Mouse (Mus musculus) ES-Bruce4 (cell line): ENCODE data around the gene Pdgfc. TPM values are rescaled to one million over a fixed set of nuclear protein-coding genes. Genes with fewer than 3 reads are reported as not detected.

ENCODE experiments used
- H3K27ac ChIP-seq: 2 replicates; pipeline ENCODE4 v1.5.1; 2012; ENCODE audit warnings: low read length, inconsistent platforms; ENCODE audit not compliant: insufficient read depth
- H3K27me3 ChIP-seq: 2 replicates; pipeline ENCODE4 v1.6.1; 2012; ENCODE audit warnings: mild to moderate bottlenecking, low read length, inconsistent platforms; ENCODE audit not compliant: control insufficient read depth, poor library complexity, insufficient read depth, severe bottlenecking
- H3K36me3 ChIP-seq: 2 replicates; pipeline ENCODE4 v1.6.1; 2012; ENCODE audit warnings: inconsistent platforms, mild to moderate bottlenecking, low read length, moderate library complexity; ENCODE audit not compliant: control insufficient read depth, poor library complexity, insufficient read depth, severe bottlenecking
- H3K4me1 ChIP-seq: one replicate; pipeline ENCODE4 v1.8.1; 2011; ENCODE audit warnings: low read length; ENCODE audit not compliant: control insufficient read depth, insufficient read depth
- H3K4me3 ChIP-seq: 2 replicates; pipeline ENCODE4 v1.5.1; 2011; ENCODE audit warnings: low read depth, mild to moderate bottlenecking, low read length
- H3K9ac ChIP-seq: 2 replicates; pipeline ENCODE4 v1.6.1; 2012; ENCODE audit warnings: low read depth, mild to moderate bottlenecking, inconsistent platforms; ENCODE audit not compliant: poor library complexity, severe bottlenecking
- H3K9me3 ChIP-seq: replicated peaks from 2 replicates; pipeline ENCODE4 v1.6.1; 2012; ENCODE audit warnings: mild to moderate bottlenecking, low read length, inconsistent platforms; ENCODE audit not compliant: control insufficient read depth, poor library complexity, insufficient read depth, severe bottlenecking
- CTCF ChIP-seq: IDR thresholded peaks from one replicate; pipeline ENCODE4 v1.8.1; 2011; ENCODE audit warnings: low read depth, low read length
- EP300 ChIP-seq: IDR thresholded peaks from 2 replicates; pipeline ENCODE4 v1.6.1; 2011; ENCODE audit warnings: low read depth, low read length; ENCODE audit not compliant: insufficient read depth
- POLR2A ChIP-seq: IDR thresholded peaks from one replicate; pipeline ENCODE4 v1.8.1; 2011; ENCODE audit warnings: low read length; ENCODE audit not compliant: insufficient read depth
- polyA plus RNA-seq: library from polyadenylated mRNA; stranded (reverse); fragments of >200 nt; gene quantifications from 2 replicates; pipeline ENCODE4 v1.2.4, GENCODE M21; 2011; ENCODE audit warnings: low read depth; ENCODE audit not compliant: missing spikeins, insufficient read depth, insufficient read length

Pdgfc gene
- polyA plus RNA-seq, 1 experiment = 5.5 TPM

- Histone ChIP-seq H3K36me3 (no peaks in the 10 kb centered on the region), H3K27ac (peak overlapping the region; percentile 72), H3K4me1 (peaks cover 9% of the 10 kb centered on the region), H3K27me3 (no peaks in the 10 kb centered on the region), H3K9ac (no peak overlapping the region), H3K9me3 (no peaks in the 10 kb centered on the region), H3K4me3 (no peak overlapping the region)
- no peak for TF ChIP-seq POLR2A
- TF ChIP-seq EP300 = no peak
- no peak for TF ChIP-seq CTCF
Measured at GRCm38 (mm10) chr3:81022266-81022665, 13.9 kb upstream of the Pdgfc start.

- no peak overlapping the region for H3K9ac ChIP-seq
- H3K27ac ChIP-seq = peak overlapping the region; percentile 30; the same call in 1 of the 2 replicates
- no peaks in the 10 kb centered on the region for H3K27me3 ChIP-seq
- peaks cover 7% of the 10 kb centered on the region for H3K4me1 ChIP-seq
- no peak overlapping the region for H3K4me3 ChIP-seq
- H3K36me3 ChIP-seq = no peaks in the 10 kb centered on the region
- TF ChIP-seq EP300 (no peak), CTCF (no peak), POLR2A (no peak)
- H3K9me3 ChIP-seq = no peaks in the 10 kb centered on the region
Measured at GRCm38 (mm10) chr3:81022845-81023244, 13.4 kb upstream of the Pdgfc start.

GRCm38 (mm10) chr3:81023568-81023967, 12.6 kb upstream of the Pdgfc start:
- H3K36me3 ChIP-seq = no peaks in the 10 kb centered on the region
- no peaks in the 10 kb centered on the region for H3K27me3 ChIP-seq
- H3K4me1 ChIP-seq = peaks cover 6% of the 10 kb centered on the region
- H3K4me3 ChIP-seq = no peak overlapping the region
- no peaks in the 10 kb centered on the region for H3K9me3 ChIP-seq
- TF ChIP-seq EP300 = no peak
- no peak for TF ChIP-seq POLR2A
- TF ChIP-seq CTCF = no peak
- no peak overlapping the region for H3K27ac ChIP-seq
- no peak overlapping the region for H3K9ac ChIP-seq

GRCm38 (mm10) chr3:81025568-81026213, 10.5 kb upstream of the Pdgfc start:
- H3K4me3 ChIP-seq = no peak overlapping the region
- H3K9ac ChIP-seq = no peak overlapping the region
- peaks cover 6% of the 10 kb centered on the region for H3K4me1 ChIP-seq
- no peaks in the 10 kb centered on the region for H3K36me3 ChIP-seq
- TF ChIP-seq POLR2A (no peak), EP300 (no peak), CTCF (no peak)
- H3K27ac ChIP-seq = no peak overlapping the region
- H3K9me3 ChIP-seq = no peaks in the 10 kb centered on the region
- no peaks in the 10 kb centered on the region for H3K27me3 ChIP-seq

- Histone ChIP-seq H3K27ac (no peak overlapping the region), H3K36me3 (no peaks in the 10 kb centered on the region), H3K9ac (no peak overlapping the region), H3K4me3 (no peak overlapping the region), H3K27me3 (no peaks in the 10 kb centered on the region), H3K4me1 (no peaks in the 10 kb centered on the region), H3K9me3 (peaks cover 4% of the 10 kb centered on the region; the same call in 1 of the 2 replicates)
- TF ChIP-seq EP300 (no peak), POLR2A (no peak), CTCF (no peak)
Measured at GRCm38 (mm10) chr3:81028361-81028760, 7.9 kb upstream of the Pdgfc start.

GRCm38 (mm10) chr3:81029321-81029720, 6.9 kb upstream of the Pdgfc start:
- Histone ChIP-seq H3K27ac (no peak overlapping the region), H3K27me3 (no peaks in the 10 kb centered on the region), H3K4me1 (no peaks in the 10 kb centered on the region), H3K9me3 (peaks cover 4% of the 10 kb centered on the region; the same call in 1 of the 2 replicates), H3K36me3 (no peaks in the 10 kb centered on the region), H3K4me3 (no peak overlapping the region), H3K9ac (no peak overlapping the region)
- TF ChIP-seq POLR2A = no peak
- TF ChIP-seq EP300 = no peak
- no peak for TF ChIP-seq CTCF
